Mouse (Mus musculus) midbrain, embryonic 12.5 days (tissue): ENCODE data around the gene Cd276. TPM values are rescaled to one million over a fixed set of nuclear protein-coding genes. Genes with fewer than 3 reads are reported as not detected.
A peak's percentile ranks its signal among the peaks of the same experiment; 100 is the strongest.

Source experiments
- ATAC-seq: fragments of 200-750 bp; cut with Nextera tagmentation; 2 replicates; pipeline ENCODE4 v1.8.0; 2017; ENCODE audit warnings: low read depth, moderate TSS enrichment, moderate library complexity; ENCODE audit not compliant: low FRiP score
- H3K27ac ChIP-seq: fragments of 300-500 bp; sonication (generic); replicated peaks from 2 replicates; pipeline ENCODE4 v1.5.1; 2016; ENCODE audit warnings: mild to moderate bottlenecking
- H3K27me3 ChIP-seq: fragments of 300-500 bp; sonication (generic); 2 replicates; pipeline ENCODE4 v1.6.1; 2016; ENCODE audit warnings: mild to moderate bottlenecking
- H3K36me3 ChIP-seq: fragments of 300-500 bp; sonication (generic); 2 replicates; pipeline ENCODE4 v1.6.1; 2016
- H3K4me1 ChIP-seq: fragments of 300-500 bp; sonication (generic); 2 replicates; pipeline ENCODE4 v1.6.1; 2016
- H3K4me2 ChIP-seq: fragments of 300-500 bp; sonication (generic); replicated peaks from 2 replicates; pipeline ENCODE4 v1.6.1; 2016; ENCODE audit warnings: mild to moderate bottlenecking, moderate library complexity
- H3K4me3 ChIP-seq: fragments of 300-500 bp; sonication (generic); 2 replicates; pipeline ENCODE4 v1.5.1; 2016; ENCODE audit warnings: mild to moderate bottlenecking
- H3K9ac ChIP-seq: fragments of 300-500 bp; sonication (generic); replicated peaks from 2 replicates; pipeline ENCODE4 v1.6.1; 2016; ENCODE audit warnings: mild to moderate bottlenecking, moderate library complexity
- H3K9me3 ChIP-seq: fragments of 300-500 bp; sonication (generic); 2 replicates; pipeline ENCODE4 v1.6.1; 2016; ENCODE audit warnings: mild to moderate bottlenecking
- WGBS: fragments of 180-500 bp; shearing (Covaris S2); methylation state at CpG from one replicate; pipeline ENCODE4 v1.1.7; 2016; 5-methylcytosine and 5-hydroxymethylcytosine counted together
- polyA plus RNA-seq: library from polyadenylated mRNA; unstranded; fragments of >200 nt; fragmentation: Nextera tagmentation; extraction: Ambion mirVana; gene quantifications from 2 replicates; pipeline ENCODE4 v1.2.1, GENCODE M21; 2016

Gene Cd276
- polyA plus RNA-seq, 1 experiment from 2014 or later, result 36.1 TPM

DNA sequence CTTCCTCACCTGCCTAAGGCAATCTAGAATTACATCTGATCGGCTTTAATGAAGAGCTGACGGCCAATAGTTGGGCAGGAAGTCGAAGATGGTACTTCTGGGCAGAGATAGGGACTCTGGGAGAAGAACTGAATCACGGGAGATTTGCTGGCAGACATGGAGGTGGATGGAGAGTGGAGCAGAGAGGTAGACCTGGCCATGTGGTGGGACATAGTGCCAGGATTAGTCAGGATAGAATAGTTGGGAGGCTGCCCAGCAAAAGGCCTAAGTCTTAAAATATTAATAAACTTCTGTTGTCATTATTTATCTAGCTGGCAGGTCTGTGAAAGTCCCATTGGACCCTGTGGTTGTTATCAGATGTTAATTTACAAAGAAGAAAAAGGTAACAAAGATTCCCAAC lies 30.1 kb downstream of the Cd276 start:
- Histone ChIP-seq H3K4me1 (no peaks in the 10 kb centered on the region), H3K27ac (no peak overlapping the region), H3K9me3 (no peaks in the 10 kb centered on the region), H3K9ac (no peak overlapping the region), H3K27me3 (no peaks in the 10 kb centered on the region), H3K4me2 (no peak overlapping the region), H3K4me3 (no peak overlapping the region), H3K36me3 (peaks cover 47% of the 10 kb centered on the region)
- ATAC-seq, result no peak
- 87% methylated on average over 4 of the region's 4 CpGs for WGBS

DNA sequence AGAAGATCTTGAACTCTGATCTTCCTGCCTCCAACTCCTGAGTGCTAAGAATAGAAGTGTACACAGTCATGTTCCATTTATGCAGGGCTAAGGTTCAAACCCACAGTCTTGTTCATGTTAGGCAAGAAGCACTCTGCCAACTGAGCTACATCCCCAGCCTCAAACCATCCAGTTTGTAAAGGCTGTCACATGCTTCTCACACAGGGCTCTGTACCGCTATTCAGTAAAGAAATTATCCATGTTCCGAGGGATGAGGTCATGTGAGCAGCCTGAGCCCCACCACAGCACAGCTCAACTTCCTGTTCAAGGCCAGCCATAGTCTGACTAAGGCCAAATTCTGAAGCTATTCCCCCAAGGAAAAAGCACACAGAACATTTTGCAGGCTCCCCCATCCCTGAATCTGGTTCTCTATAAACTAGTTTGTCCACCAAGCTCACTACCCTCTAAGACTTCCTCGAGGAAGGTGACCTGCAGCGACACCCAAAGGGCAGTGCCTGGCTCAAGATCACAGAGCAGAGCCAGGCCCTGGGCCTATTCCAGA lies 33.3 kb downstream of the Cd276 start:
- Histone ChIP-seq H3K4me1 (0 out of 2 replicates have a peak, but pooled peaks cover 6% of the 10 kb centered on the region), H3K9ac (no peak overlapping the region), H3K27me3 (no peaks in the 10 kb centered on the region), H3K9me3 (no peaks in the 10 kb centered on the region), H3K36me3 (peaks cover 23% of the 10 kb centered on the region; the same call in 1 of the 2 replicates), H3K4me2 (no peak overlapping the region), H3K27ac (no peak overlapping the region), H3K4me3 (no peak overlapping the region)
- ATAC-seq, result no peak
- 74% methylated on average over 4 of the region's 4 CpGs for WGBS

DNA sequence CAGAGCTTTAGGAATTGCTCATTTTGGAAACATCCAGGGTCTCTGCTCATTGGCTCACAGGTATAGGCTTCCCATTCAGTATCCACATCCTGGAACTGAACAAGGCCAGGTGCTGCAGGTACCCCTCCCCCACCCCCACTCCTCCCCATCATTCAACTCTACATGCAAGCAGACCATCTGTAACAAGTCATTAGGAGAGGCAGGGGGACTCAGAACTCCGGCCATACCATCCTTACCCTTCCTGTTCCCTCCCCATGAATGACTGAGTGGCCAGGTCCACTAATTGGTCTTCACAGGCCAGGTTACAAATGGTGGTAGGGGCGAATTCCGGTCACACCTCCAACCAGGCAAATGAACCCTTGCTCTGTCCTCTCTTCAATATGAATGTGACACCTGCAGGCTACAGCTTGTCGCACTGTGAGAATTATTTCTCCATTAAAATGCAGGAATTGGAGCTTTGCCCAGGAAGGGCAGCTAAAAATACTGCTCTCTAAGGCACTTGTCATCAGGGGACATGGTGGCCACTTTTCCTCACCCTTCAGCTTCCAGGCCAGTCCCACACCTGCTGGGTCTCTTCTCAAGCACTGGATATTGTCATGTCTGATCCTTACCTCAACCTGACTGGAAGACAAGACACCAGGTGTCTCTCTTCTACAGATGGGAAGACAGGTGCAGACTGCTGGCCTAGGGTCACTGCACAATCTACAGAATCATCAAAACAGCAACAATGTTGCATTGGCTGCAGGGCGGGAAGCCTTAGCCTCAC lies 34.2 kb downstream of the Cd276 start:
- no peak overlapping the region for H3K27ac ChIP-seq
- H3K9ac ChIP-seq, result no peak overlapping the region
- 85% methylated on average over 5 of the region's 5 CpGs for WGBS
- no peaks in the 10 kb centered on the region for H3K9me3 ChIP-seq
- H3K4me3 ChIP-seq, result no peak overlapping the region
- H3K36me3 ChIP-seq, result peaks cover 15% of the 10 kb centered on the region; the same call in 1 of the 2 replicates
- H3K27me3 ChIP-seq, result no peaks in the 10 kb centered on the region
- H3K4me1 ChIP-seq, result 0 out of 2 replicates have a peak, but pooled peaks cover 12% of the 10 kb centered on the region
- no peak overlapping the region for H3K4me2 ChIP-seq
- ATAC-seq, result no peak

DNA sequence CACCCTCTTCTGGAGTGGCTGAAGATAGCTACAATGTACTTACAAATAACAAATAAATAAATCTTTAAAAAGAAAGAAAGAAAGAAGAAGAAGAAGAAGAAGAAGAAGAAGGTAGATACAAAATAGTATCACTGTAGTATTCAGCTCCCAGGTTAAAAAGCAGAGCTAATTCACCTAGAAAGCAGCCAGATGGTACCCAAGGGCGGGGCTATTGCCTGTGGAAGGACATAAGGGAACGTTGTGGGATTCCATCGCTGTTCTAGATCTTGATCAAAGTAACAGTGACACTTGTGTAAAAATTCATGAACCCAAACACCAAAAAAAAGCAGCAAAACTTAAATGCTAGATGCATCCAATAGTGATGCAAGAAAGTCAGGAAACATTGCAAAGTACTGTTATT lies 35.3 kb downstream of the Cd276 start:
- Histone ChIP-seq H3K36me3 (peaks cover 5% of the 10 kb centered on the region; the same call in 1 of the 2 replicates), H3K4me2 (no peak overlapping the region), H3K9ac (no peak overlapping the region), H3K27me3 (no peaks in the 10 kb centered on the region), H3K4me1 (peaks cover 17% of the 10 kb centered on the region; the same call in 1 of the 2 replicates), H3K4me3 (no peak overlapping the region), H3K27ac (no peak overlapping the region), H3K9me3 (no peaks in the 10 kb centered on the region)
- 75% methylated on average over 3 of the region's 3 CpGs for WGBS
- no peak for ATAC-seq

DNA sequence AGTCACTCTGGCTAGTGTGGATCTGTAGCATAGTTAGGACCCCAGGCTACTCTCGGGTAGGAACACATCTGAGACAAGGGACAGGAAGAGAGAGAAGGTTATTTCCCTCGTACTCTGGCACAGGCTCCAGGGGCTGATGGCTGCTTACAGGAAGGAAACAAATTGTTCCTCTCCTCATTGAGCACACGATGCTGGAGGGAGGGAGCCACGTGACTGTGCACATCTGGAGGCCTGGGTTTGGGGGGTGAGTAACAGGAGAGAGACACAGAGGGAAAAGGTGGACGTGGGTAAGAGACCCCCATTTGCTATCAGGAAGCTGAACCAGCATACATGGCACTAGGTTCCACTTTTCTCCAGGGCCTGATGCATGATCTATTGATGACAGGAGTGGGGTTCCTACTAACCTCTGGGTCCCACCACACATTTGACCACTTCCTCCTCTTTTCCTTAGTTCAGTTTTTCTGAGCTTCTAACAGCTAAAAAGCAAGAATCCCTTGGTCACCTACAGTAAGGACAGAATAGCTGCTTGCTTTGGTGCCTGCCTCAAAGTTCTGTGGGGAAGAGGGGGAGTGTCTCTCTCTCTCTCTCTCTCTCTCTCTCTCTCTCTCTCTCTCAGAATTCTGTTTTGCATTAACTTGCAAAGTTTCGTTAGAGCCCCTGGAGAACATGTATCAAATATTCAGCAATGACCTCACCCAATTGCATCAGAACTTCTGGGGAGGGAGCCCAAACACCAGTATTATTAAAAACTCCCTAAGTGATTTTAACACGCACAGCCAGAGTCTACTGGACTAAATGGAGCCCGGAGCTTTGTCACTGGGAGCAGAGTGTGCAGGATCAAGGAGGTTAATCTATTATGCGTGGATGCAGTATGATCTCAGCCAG lies 37.1 kb downstream of the Cd276 start:
- Histone ChIP-seq H3K4me2 (no peak overlapping the region), H3K27me3 (no peaks in the 10 kb centered on the region), H3K4me1 (peaks cover 24% of the 10 kb centered on the region; the same call in 1 of the 2 replicates), H3K36me3 (no peaks in the 10 kb centered on the region), H3K9ac (no peak overlapping the region), H3K27ac (no peak overlapping the region), H3K9me3 (no peaks in the 10 kb centered on the region), H3K4me3 (no peak overlapping the region)
- ATAC-seq, result no peak
- WGBS, result 56% methylated on average over 9 of the region's 9 CpGs

DNA sequence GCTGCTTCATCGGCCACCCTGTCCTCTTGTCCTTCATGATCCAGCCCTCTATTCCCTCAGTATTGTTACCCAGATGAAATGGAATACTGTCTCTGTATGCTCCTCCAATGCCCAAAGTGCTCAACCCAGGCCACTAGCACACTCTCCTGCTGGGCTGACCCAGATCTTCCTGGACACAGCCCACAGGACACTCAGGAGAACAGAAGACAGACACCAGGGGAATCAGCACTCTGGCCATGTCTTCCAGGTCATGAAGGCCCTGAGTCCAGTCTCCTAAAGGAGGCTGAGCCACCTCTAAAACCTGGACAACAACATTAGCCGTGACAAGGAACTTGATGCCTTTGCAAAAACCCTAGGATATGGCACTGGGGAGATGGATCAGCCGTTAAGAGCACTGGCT lies 38.8 kb downstream of the Cd276 start:
- ATAC-seq, result no peak
- Histone ChIP-seq H3K9ac (no peak overlapping the region), H3K27ac (no peak overlapping the region), H3K4me3 (no peak overlapping the region), H3K27me3 (no peaks in the 10 kb centered on the region), H3K4me1 (peaks cover 24% of the 10 kb centered on the region; the same call in 1 of the 2 replicates), H3K9me3 (no peaks in the 10 kb centered on the region), H3K36me3 (no peaks in the 10 kb centered on the region), H3K4me2 (no peak overlapping the region)
- WGBS, result 87% methylated on average over 3 of the region's 3 CpGs

DNA sequence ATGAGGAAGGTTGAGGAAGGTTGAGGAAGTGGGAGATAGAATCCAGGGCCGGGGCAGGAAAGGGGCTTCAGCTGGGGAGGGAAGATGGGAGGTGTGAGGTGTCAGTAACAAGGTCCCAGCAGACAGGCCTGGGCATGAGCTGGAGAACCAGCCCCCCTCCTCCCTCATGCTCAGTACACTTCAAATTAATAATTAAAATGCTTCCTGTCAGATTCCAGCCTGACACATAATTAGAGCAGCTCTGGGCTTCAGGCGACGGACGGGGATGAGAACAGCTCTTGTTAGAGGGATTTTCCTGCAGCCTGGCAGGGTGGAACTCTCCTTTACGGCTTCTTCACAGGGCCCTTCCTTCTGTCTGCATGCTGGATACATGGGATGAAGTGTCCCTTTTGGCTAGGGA lies 41.5 kb downstream of the Cd276 start:
- H3K4me1 ChIP-seq, result peaks cover 22% of the 10 kb centered on the region; the same call in 1 of the 2 replicates
- H3K9me3 ChIP-seq, result no peaks in the 10 kb centered on the region
- 46% methylated on average over 5 of the region's 5 CpGs for WGBS
- H3K27ac ChIP-seq, result peak overlapping the region; percentile 67
- H3K4me3 ChIP-seq, result no peak overlapping the region
- H3K4me2 ChIP-seq, result no peak overlapping the region
- ATAC-seq, result no peak
- no peak overlapping the region for H3K9ac ChIP-seq
- H3K27me3 ChIP-seq, result no peaks in the 10 kb centered on the region
- H3K36me3 ChIP-seq, result no peaks in the 10 kb centered on the region

DNA sequence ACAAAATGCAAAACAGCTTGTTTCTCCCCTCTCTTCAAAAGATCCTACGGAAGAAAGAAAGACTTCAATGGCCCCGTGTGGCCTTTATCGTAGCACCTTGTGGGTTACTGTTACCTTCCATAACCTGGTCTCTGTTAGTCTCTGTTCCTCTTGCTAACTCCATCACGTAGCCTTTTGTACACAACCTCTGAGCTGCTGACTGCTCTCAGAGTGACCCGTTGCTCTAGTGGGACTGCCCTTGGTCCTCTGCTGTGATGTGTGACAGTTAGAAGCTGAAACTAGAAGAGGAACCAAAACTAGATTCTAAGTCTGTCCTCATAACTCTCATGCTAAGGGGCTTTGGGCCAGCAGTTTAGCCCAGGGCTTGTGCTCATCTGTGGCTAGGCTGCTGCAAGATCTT lies 44.8 kb downstream of the Cd276 start:
- Histone ChIP-seq H3K4me3 (no peak overlapping the region), H3K9me3 (no peaks in the 10 kb centered on the region), H3K27ac (no peak overlapping the region), H3K9ac (no peak overlapping the region), H3K27me3 (no peaks in the 10 kb centered on the region), H3K4me1 (peaks cover 8% of the 10 kb centered on the region; the same call in 1 of the 2 replicates), H3K36me3 (no peaks in the 10 kb centered on the region), H3K4me2 (no peak overlapping the region)
- 91% methylated on average over 5 of the region's 5 CpGs for WGBS
- no peak for ATAC-seq

DNA sequence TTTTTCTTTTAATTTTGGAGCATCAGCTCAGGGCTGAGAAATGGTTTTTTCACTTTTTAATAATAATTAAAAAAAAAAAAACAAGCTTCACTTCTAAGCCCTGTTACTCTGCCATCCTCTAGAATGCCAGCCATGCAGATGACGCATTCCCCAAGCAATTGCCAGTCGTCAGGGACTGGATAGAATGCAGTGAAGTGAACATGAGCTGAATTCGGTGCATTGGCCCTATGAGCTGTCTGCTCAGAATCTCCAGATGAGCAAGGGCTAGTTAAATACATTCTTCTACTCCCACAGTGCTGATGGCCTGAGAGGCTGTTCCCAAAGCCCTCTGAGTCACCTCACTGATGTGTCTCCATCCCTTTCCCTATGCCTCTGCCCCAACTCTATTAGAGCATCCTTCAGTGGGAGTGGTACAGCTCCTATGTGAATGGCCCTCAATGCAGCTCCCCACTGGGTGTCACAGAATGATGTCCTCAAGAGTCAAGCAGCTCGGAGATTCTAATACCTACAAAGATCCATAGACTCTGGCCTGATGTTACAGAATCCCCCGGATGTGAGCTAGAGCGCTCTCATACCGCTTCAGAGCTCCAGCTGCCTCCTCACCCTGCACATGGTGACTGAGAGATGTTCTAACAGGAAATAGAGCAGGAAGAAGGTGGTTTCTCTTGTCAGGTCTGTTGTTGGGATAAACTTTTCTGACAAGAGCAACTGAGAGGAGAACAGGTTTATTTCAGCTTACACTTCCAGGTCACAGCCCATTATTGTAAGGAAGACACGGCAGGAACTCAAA lies 47.8 kb downstream of the Cd276 start:
- Histone ChIP-seq H3K27ac (no peak overlapping the region), H3K36me3 (no peaks in the 10 kb centered on the region), H3K4me1 (no peaks in the 10 kb centered on the region), H3K4me2 (no peak overlapping the region), H3K4me3 (no peak overlapping the region), H3K27me3 (no peaks in the 10 kb centered on the region), H3K9me3 (no peaks in the 10 kb centered on the region), H3K9ac (no peak overlapping the region)
- WGBS, result 83% methylated on average over 8 of the region's 8 CpGs
- ATAC-seq, result no peak

DNA sequence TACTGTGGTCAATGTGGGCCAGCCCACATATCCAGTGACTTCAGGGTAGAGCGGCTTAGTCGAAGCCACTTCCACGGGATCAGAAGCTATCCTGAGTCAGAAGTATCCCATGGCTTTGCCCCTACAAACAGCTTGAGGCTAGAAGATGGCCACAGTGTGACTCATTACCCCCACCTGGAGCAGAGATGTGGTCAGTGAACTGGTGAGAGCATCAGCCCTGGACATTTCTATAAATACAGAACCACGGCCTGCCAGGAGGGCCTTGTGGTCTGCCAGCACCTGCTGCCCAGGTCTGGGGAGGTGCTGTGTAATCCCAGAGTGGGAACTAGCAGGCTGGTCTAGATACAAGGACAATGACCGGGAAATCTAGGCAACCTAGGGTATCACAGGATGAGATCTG lies 54.3 kb downstream of the Cd276 start:
- 91% methylated on average over 5 of the region's 5 CpGs for WGBS
- H3K4me3 ChIP-seq, result no peak overlapping the region

DNA sequence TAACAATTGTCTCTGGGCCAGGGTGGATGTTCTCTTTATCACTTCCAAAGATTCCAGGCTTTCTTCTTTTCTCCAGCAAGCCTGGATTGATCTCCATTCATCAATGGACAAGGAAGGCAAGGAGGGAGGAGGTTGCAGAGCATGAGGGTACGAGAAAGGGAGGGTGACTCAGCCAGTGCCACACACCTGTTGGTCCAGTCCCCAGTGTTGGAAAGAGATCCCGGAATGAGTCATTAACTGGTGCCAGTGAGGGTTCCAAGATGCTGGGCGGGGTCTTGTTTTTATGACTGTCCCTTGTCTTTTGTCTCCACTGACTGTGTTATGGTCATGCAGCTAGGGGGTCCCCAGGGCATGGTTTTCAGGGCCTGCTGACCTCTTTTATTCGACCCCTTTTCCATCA lies 57.3 kb downstream of the Cd276 start:
- H3K27ac ChIP-seq, result no peak overlapping the region
- H3K9me3 ChIP-seq, result no peaks in the 10 kb centered on the region
- H3K4me2 ChIP-seq, result no peak overlapping the region
- no peak for ATAC-seq
- no peak overlapping the region for H3K4me3 ChIP-seq
- H3K9ac ChIP-seq, result no peak overlapping the region
- no peaks in the 10 kb centered on the region for H3K27me3 ChIP-seq
- WGBS, result 72% methylated on average over 4 of the region's 4 CpGs
- no peaks in the 10 kb centered on the region for H3K36me3 ChIP-seq
- no peaks in the 10 kb centered on the region for H3K4me1 ChIP-seq

More for the DNA sequence above, 54.3 kb downstream of the Cd276 start:
- Histone ChIP-seq H3K9me3 (no peaks in the 10 kb centered on the region), H3K36me3 (no peaks in the 10 kb centered on the region), H3K27me3 (no peaks in the 10 kb centered on the region), H3K9ac (no peak overlapping the region), H3K4me2 (no peak overlapping the region), H3K4me1 (no peaks in the 10 kb centered on the region), H3K27ac (no peak overlapping the region)
- no peak for ATAC-seq
